Mouse (Mus musculus) hindlimb bud, embryonic 11.5 days (tissue): ENCODE results near the gene Vps33b.
A peak's percentile ranks its signal among the peaks of the same experiment; 100 is the strongest.

ENCODE experiments used
- DNase-seq: peaks from one replicate; pipeline ENCODE4 v3.0.0-alpha.2; 2012; ENCODE audit warnings: low read depth, low spot score; ENCODE audit errors: extremely low spot score

The Vps33b gene

DNA sequence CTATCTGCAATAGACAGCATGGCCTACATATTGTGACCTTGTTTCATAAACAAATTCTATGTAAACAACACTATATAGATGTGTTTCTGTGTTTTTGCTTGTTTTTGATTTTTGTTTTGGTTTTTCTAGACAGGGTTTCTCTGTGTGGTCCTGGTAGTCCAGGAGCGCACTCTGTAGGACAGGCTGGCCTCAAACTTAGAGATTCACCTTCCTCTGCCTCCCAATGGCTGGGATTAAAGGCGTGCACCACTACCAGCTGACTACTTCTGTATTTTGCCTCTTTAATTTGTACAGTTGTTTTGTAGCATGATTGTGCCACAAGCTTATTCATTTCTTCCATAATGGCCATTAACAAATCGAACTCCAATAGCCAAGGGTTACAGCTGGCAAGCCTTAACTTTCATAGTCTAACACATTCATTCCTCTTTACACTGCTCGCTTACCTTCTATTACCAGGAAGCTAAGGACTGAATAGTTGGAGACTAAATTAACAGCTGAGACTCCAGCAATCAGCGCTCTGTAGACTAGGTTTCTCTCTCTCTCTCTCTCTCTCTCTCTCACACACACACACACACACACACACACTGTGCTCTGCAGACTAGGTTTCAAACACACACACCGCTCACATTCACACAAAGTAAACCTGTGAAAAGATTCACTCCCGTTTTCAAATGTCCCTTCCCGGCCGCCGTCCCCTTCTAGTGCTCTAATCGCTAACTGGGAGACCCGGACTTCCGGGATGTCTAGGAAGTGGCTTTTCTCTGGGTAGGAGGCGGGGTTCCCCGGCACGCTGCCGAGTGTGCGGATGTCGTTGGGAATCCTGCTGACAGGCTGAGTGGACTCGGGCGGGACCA is at the start of gene Vps33b:
Gene Vps33b, plus strand, starts transcription at position 753 of the 854 bp plus-strand sequence.
- peak; percentile 70 for DNase-seq

DNA sequence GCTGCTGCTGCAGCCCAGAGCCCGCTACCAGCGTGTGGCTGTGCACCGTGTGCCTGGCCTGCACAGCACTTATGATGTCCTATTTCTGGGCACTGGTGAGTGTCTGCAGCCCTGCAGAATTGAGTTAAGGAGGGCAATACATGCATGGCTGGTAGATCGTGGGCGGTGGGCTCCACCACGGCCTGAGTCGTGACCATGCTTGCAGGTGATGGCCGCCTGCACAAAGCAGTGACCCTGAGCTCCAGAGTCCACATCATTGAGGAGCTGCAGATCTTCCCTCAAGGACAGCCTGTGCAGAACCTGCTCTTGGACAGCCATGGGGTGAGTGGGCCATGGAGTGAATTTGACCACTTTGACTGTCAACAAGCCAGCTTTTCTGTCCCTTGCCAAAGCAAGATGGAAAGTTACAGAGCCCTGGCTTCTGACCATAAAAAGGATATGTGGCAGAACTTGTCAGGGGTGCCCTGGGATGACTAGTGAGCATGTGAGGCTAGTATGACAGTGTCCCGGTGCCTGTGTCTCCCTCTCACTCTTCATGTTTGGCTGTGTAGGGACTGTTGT is 49.1 kb upstream of the Vps33b start:
- no peak for DNase-seq

DNA sequence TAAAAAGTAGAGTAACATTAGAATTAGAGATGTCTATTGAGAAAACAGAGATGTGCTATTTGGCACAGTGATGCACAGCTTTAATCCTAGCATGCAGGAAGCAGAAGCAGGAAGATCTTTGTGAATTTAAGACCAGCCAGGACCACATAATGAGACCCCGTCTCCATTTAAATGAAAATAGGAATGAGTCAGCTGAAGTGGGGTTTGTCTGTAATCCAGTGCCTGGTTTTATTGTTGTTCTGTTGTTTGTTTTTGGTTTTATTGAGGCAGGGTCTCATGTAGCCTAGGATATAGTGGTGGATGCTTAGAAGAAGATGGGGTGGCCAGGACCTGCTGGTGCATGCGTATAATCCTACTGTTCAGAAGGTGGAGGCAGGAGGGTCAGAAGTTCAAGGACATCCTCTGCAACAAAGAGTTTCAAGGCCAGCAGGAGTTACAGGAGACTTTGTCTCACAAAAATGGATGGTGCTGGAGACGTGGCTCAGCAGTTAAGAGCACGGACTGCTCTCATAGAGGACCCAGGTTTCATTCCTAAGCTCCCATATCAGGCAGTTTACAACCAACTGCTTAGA is 48.2 kb upstream of the Vps33b start:
- no peak for DNase-seq

DNA sequence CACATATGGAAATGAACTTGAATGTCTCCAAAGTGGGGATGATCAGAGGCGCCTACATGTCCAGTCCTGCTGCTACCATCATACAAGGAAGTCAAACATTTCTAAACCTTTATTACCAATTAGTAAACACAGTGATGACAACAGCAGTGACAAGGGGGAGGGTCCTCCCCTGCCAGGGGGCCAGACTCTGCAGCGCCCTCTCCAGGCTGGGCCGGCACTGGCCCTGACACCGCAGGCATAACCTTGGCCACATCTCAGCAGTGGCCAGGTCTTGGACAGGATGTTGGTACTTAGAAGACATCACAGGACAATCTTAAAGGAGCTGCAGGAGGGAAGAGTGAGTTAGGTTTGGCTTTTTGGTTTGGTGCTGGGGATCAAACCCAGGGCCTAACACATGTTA is 42.4 kb upstream of the Vps33b start:
- no peak for DNase-seq

DNA sequence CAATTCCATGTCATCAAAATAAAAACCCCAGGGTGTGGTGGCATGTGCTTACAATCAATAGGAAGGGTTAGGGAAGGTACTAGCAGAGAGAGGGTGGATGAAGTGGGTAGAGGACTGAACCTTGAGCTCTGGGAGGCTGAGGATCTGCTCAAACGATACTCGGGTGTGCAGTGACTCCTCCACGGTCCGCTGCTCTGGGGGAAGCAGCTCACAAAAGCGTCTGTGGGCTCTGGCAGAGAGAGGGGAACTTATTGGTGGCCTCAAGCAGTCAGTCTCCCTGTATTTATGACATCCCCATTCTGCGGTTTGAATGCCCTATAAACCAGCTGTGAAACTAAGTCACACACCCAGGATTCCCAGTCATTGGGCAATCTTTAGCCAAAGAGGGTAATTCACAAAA is 39.3 kb upstream of the Vps33b start:
- DNase-seq, result no peak

DNA sequence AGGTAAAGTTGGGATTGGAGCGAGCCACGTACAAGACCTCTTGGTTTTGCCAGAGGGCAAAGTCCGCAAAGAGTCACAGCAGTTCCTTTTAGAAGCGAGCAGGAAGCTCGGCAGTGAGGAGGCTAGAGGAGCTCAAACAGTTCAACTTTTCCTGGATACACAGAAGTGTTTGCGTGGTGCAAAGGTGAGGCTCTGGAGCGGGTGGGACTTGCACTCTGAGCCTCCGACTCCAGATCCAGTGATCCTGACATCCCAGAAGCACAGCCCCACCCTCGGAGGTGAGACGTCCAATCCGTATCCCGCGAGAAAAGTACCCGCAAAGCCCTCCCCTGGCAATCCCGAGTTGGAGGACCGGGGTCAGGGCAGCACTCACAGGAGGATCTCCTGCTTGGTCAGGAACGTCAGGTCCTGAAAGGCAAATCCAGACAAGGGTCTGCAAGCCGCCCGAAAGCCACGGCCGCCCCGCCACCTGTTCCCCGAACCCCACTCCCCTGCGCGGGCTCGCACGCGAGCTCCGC is 37.4 kb upstream of the Vps33b start:
- no peak for DNase-seq

DNA sequence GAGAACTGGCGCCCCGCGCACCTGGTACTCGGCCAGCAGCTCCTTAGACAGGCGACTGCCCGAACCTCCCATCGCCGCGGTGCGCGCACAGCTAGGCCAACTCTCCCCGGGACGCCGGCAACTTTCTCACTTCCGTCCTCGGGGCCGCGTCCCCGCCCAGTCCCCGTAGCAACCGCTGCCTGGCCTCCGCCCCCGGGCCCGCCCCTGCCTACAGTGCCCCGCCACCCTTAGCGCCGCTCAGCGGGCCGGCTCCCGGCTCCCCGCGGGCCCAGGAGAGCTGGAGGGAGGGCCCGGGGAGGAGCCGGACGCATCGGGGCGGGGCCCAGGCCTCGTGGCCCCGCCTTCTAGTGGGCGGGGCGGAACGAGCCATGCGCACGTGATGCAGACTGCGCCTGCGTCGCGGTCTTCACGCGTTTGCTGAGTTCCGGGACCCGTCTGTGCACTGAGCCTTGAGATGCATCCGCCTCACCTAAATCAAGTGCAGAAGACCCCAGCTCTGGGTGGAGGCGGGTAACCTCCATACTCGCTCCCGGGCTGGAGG is 36.9 kb upstream of the Vps33b start, which contains the start of the genes Cib1 and Gdpgp1:
Gene Cib1, minus strand, starts transcription at position 325 of the 541 bp plus-strand sequence.
Gene Gdpgp1, plus strand, starts transcription at position 377 of the 541 bp plus-strand sequence.
- DNase-seq, result peak; percentile 93

DNA sequence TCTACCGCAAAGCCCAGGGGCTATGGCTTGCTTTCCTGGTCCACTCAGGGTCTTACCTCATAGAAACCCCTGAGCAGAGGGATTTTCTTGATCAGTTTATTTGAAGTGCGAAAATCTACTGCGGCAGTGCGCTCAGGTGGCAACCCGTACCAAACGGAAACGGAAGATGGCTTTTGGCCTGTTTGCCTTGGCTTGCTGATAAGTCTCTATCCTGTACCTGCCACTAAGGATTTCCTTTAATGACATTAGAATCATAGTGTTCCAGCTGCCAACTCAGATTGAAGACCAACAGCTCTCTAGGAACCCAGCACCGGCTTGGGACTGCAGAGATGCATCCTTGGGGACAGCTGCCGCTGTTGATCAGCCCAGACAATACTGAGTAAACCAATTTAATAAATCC is 35.6 kb upstream of the Vps33b start:
- DNase-seq, result no peak

DNA sequence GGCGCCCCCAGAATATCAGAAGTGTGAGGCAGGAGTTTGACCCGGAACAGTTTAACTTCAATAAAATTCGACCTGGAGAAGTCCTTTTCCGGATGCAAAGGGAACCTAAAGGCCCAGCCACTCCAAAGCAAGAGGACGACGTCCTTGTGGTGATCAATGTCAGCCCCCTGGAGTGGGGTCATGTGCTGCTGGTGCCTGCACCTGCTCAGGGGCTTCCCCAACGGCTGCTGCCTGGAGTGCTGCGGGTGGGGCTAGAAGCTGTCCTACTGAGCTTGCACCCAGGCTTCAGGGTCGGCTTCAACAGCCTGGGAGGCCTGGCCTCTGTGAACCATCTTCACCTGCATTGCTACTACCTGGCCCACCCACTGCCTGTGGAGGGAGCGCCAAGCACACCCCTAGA is 30.9 kb upstream of the Vps33b start:
- no peak for DNase-seq

DNA sequence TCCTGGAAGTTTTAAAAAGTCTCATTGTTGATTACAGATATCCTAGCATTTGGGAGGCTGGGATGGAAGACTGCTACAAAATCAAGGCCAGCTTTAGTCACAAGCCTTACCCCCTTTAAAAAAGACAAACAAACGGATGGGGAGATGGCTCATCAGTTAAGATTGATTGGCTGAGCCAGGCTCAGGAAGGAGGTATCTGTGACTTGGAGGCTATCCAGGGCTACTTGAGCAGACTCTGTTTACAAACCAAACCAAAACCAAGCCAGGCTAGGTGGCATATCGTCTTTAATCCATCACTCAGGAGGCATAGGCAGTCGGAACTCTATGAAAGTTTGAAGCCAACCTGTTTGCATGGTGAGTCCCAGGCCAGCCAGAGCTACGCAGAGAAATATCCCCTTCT is 27.8 kb upstream of the Vps33b start:
- DNase-seq, result no peak

DNA sequence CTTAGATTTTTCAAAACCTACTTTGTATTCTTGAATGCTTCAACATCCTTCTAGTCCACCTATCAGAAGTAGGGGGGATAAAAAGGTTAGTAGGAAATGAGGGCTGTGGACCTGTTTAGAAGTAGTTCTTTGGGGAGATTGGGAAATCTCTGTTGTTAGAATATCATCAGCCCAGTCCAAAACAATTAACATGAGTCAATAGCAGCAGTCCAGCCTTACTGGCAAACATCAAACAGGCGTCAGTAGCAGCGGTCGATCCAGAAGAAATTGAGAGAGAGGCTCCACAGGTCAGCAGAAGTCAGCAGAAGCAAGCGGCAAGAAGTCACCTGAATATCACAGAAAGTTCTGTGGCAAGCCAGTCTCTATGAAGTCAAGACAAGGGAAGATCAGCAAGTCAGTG is 24.6 kb upstream of the Vps33b start:
- no peak for DNase-seq

DNA sequence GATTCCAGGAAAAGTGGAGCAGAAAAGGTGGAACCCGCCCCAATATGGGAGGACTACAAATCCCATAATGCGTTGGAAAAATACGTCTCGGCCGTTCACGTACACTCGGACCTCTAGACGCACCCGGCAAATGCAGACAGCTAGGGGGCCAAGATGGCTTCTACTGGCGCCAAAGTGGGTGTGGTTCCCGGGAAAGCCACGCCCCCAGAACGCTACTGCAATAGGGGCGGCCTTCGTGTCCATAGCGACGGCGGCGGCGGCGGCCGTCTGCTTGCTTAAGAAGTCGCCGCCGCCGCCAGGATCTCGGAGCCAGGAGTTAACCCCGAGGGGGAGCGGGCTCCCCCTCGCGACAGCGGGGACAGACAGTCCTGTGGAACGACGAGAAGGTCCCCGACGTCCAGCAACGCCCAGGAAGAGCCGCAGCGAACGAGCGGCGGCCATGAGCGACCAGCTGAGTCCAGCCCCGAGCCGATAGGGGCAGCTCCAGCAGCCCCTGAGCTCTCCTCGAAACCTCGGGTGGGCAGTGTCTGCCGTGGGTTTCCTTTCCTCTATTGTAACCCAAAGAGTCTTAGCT is 23.2 kb upstream of the Vps33b start, which contains the start of gene Ttll13:
Gene Ttll13, plus strand, starts transcription at position 229 of the 574 bp plus-strand sequence.
- peak; percentile 85 for DNase-seq

DNA sequence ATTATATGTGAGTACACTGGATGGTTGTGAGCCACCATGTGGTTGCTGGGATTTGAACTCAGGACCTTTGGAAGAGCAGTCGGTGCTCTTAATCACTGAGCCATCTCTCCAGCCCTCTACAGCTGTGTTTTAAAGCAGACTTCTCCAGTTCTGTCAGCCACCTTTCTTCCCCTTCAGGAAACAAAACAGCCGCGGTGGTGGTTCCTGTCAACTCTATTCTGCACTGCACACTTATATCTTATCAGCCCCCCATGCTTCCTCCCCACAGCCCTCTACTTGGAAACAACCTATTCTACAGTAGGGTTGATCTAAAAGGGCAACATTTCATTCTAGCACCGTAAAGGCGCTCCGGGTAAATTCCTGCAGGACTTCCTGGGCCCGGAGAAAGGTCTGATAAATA is 22.6 kb upstream of the Vps33b start:
- no peak for DNase-seq

DNA sequence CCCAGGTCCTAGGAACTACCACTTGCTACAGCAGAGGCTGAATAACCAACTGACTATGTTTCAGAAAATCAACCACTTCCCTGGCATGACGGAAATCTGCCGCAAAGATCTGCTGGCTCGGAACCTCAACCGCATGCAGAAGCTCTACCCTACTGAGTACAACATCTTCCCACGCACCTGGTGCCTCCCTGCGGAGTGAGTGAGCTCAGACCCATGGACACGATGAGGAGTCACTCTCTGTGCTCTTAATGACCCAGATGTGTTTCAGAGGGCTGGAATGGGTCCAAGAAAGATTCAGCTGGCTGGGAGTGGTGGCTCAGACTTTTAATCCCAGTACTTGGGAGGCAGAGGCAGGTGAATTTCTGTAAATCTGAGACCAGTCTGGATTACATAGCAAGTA is 17.0 kb upstream of the Vps33b start:
- no peak for DNase-seq

DNA sequence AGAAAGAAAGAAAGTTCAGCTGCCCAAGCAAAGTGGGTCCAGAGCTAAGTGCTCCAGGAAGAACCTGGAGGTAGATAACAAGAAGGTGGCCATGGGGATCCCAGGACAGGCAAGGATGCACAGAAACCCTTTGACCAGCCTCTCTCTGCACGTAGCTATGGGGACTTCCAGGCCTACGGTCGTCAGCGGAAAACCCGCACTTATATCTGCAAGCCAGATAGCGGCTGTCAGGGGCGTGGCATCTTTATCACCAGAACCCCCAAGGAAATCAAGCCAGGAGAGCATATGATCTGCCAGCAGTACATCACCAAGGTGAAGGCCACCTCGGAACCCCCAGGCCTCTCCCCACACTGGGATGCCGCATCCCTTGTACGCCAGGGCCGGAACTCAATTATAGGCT is 16.6 kb upstream of the Vps33b start:
- no peak for DNase-seq

DNA sequence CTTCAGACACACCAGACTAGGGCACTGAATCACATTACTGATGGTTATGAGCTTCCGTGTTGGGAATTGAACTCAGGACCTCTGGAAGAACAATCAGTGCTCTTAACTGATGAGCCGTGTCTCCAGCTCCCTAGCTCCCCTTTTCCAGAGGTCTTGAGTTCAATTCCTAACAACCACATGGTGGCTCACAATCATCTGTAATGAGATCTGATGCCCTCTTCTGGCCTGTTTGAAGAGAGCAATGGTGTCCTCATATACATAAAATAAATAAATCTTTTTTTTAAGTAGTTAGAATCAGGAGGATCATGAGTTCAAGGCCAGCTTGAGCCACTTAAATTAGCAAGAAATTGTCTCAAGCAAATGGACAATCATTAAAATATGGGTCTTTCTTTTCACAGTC is 13.5 kb upstream of the Vps33b start:
- no peak for DNase-seq

DNA sequence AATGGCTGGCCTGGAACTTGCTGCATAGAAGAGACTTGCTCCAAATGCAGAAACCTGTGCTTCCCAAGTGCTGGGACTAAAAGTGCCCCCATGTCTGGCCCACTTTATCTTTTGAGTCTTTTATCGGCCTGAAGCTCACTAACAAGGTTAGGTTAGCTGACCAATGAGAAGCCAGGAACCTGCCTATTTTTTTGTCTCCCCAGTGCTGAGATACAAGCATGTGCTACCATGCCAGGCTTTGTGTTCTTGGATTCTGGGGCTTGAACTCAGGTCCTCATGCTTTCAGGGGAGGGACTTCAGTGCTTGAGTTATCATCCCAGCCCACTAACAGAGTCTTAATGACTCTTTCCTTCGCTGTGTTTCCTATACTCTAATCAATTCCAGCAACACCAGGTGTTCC is 11.7 kb upstream of the Vps33b start:
- DNase-seq, result no peak

DNA sequence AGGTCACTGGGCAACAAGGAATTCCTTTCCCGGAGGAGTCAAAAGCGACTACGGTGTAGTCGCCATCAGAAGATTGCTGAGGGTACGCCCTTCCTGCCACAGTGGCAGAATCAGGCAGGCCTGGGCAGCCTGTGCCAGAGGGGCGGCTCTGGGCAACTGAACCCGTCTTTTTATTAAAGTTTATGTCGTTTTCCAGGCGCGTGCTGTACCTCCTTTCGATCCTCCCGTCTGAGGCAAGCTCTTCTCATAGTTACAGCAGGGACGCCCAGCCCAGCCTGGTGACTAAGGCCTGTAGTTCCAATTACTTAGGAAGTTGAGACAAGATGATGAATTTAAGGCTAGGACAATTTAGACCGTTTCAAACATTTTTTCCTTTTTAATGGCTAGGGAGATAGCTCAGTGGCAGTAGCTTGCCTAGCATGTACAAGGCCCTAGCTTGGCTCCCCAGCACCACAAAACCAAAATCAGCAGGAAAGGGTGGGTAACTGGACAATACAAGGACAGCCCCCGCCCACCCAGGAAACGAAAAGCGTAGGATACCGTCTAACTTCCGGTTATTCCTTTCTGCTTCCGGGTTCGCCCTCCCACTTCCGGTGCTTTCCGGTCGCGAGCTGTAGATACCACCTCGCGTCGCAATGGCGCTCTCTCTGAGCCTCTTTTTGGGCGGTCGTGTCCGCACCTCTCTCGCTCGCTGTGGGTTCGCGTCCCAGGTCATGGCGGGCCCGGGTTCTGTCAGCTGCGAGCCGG is 8.7 kb upstream of the Vps33b start, which contains the start of gene Ngrn:
Gene Ngrn, plus strand, starts transcription at position 591 of the 747 bp plus-strand sequence.
- no peak for DNase-seq

DNA sequence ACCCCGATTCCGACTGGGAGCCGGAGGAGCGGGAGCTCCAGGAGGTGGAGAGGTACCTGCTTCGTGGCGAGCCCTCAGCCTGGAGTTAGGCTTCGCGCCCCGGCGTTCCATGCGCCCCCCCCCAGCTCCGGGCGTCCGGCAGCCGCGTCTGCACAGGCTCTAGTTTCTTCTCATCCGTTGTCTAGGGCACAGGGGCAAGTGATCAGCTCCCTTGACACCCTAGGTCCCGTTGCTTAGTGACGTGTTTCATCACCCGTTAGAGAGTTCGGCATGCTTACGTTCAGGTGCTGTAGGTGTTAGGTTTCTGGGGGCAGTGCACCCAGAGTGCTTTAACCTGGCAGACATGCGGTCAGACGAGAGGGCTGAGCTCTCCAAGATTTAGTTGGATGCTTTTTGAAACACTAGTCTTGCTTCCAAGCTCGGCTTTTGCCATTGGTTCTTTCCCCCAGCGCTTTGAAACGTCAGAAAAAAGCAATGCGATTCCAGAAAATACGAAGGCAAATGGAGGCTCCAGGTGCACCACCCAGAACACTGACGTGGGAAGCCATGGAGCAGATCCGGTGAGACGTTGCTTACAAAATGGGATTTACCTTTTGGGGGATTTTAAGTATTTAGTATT is 8.0 kb upstream of the Vps33b start:
- DNase-seq, result no peak

DNA sequence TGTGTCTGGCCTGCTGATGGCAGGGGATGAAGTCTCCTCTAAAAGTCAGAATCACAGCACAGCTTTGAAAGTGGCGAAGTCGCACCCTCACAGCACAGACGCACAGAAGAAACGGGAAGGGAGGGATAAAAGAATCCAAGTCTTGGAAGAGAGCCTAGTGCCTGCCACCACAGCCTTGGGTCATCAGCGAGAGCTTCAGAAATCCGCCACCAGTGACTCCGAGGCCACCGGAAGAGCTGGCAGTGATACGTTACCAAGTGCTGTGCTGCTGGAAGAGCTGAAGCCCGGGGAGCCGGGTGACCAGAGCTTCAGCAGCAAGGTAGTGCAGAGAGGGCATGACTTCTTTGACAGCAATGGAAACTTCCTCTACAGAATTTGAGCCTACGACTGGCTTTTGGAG is 4.8 kb upstream of the Vps33b start:
- DNase-seq, result no peak
